Mouse (Mus musculus): ENCODE measurements at regions not wholly inside any gene's neighbourhood (a gene's known extent, or its start where the extent isn't known, plus 50 kb on each side); places are given as distances from the start of the nearest gene placed in this dataset.

DNA sequence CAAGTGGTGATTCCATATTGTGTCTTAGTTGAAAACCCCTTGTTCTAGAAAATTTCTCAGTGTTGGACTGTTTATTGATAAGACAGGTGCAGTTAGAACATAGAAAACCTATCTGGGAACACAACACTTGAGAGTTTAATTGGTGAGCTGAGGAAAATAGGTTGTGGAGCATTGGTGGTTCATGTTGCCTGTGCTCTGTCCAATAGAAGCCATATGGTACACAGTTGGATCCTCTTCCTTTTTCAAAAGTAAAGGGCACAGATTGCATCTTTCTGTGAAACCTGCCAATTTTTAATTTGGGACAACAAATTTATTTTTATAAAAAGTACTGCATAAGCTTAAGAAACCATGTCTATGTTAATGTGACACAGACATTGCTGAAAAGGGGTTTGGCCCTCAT is 1499.8 kb downstream of the Cntnap5b start:
- Histone ChIP-seq H3K4me2 (ENCODE audit: low read depth, low read length) (no peak overlapping the region), H3K4me1 (ENCODE audit: control insufficient read depth, insufficient read depth) (no peaks in the 10 kb centered on the region), H3K27ac (ENCODE audit: low read depth) (no peak overlapping the region), H3K4me3 (ENCODE audit: low read depth, low read length) (no peak overlapping the region), H3K27me3 (ENCODE audit: control insufficient read depth, insufficient read depth, low read length) (no peaks in the 10 kb centered on the region), H3K9me3 (replicated peaks; ENCODE audit: control insufficient read depth, low read length) (no peaks in the 10 kb centered on the region), H3K9ac (replicated peaks; ENCODE audit: low read depth, low read length) (no peak overlapping the region), H3K36me3 (replicated peaks; ENCODE audit: control insufficient read depth, insufficient read depth, low read length) (no peaks in the 10 kb centered on the region)
- DNase-seq (ENCODE audit: low spot score) (no peak), ATAC-seq (ENCODE audit: insufficient read depth, low read depth) (no peak)
- TF ChIP-seq EP300 (IDR thresholded peaks at IDR 0.05; ENCODE audit: low read depth) = no peak
- no peak for TF ChIP-seq CTCF (IDR thresholded peaks at IDR 0.05; ENCODE audit: low read depth)

DNA sequence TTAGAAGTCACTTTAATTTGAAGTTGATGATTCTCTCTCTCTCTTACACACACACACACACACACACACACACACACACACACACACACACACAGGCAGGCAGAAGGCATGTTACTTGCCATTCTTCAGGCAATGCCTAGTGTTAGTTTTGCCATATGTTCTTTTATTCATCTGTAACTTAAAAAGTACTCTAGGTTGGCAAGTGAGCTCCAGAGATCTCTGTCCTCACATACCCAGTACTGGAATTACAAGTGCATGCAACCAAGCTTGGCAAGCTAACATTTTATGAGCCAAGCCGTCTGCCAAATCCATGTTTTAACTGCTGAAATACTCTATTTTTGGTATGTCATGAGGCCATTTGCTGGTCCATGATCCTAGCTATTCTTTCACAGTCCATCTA is 1501.1 kb downstream of the Cntnap5b start:
- no peak for TF ChIP-seq EP300 (IDR thresholded peaks at IDR 0.05; ENCODE audit: low read depth)
- no peak for TF ChIP-seq CTCF (IDR thresholded peaks at IDR 0.05; ENCODE audit: low read depth)
- DNase-seq (ENCODE audit: low spot score) (no peak), ATAC-seq (ENCODE audit: insufficient read depth, low read depth) (no peak)
- Histone ChIP-seq H3K36me3 (replicated peaks; ENCODE audit: control insufficient read depth, insufficient read depth, low read length) (no peaks in the 10 kb centered on the region), H3K9me3 (replicated peaks; ENCODE audit: control insufficient read depth, low read length) (no peaks in the 10 kb centered on the region), H3K27me3 (ENCODE audit: control insufficient read depth, insufficient read depth, low read length) (no peaks in the 10 kb centered on the region), H3K4me2 (ENCODE audit: low read depth, low read length) (no peak overlapping the region), H3K4me1 (ENCODE audit: control insufficient read depth, insufficient read depth) (no peaks in the 10 kb centered on the region), H3K4me3 (ENCODE audit: low read depth, low read length) (no peak overlapping the region), H3K9ac (replicated peaks; ENCODE audit: low read depth, low read length) (no peak overlapping the region), H3K27ac (ENCODE audit: low read depth) (no peak overlapping the region)
- WGBS = 73% methylated on average over 1 of the region's 1 CpGs

GRCm38 (mm10) chr1:101285416-101285815 is 1512.9 kb downstream of the Cntnap5b start:
- ATAC-seq (ENCODE audit: insufficient read depth, low read depth) = no peak
- TF ChIP-seq EP300 (IDR thresholded peaks at IDR 0.05; ENCODE audit: low read depth) = no peak
- TF ChIP-seq CTCF (IDR thresholded peaks at IDR 0.05; ENCODE audit: low read depth) = no peak

More at GRCm38 (mm10) chr1:101285416-101285815, 1512.9 kb downstream of the Cntnap5b start:
- no peaks in the 10 kb centered on the region for H3K9me3 ChIP-seq (replicated peaks; ENCODE audit: control insufficient read depth, low read length)
- no peak overlapping the region for H3K4me3 ChIP-seq (ENCODE audit: low read depth, low read length)
- H3K9ac ChIP-seq (replicated peaks; ENCODE audit: low read depth, low read length) = no peak overlapping the region
- no peaks in the 10 kb centered on the region for H3K36me3 ChIP-seq (replicated peaks; ENCODE audit: control insufficient read depth, insufficient read depth, low read length)
- no peak overlapping the region for H3K4me2 ChIP-seq (ENCODE audit: low read depth, low read length)
- no peak overlapping the region for H3K27ac ChIP-seq (ENCODE audit: low read depth)
- no peaks in the 10 kb centered on the region for H3K27me3 ChIP-seq (ENCODE audit: control insufficient read depth, insufficient read depth, low read length)
- no peaks in the 10 kb centered on the region for H3K4me1 ChIP-seq (ENCODE audit: control insufficient read depth, insufficient read depth)
- DNase-seq (ENCODE audit: low spot score) = peak; percentile 68
